Mouse (Mus musculus) adrenal gland, postnatal 25 days (tissue): Measurements from ENCODE around the gene Ugt1a8. TPM values are rescaled to one million over a fixed set of nuclear protein-coding genes. Genes with fewer than 3 reads are reported as not detected.
A peak's percentile ranks its signal among the peaks of the same experiment; 100 is the strongest.

Source experiments
- DNase-seq: peaks from one replicate; pipeline ENCODE4 v3.0.0; 2021; ENCODE audit warnings: mixed read lengths
- total RNA-seq: library from RNA; stranded (reverse); gene quantifications from 2 replicates; pipeline ENCODE4 v1.2.3, GENCODE M21; 2021

The Ugt1a8 gene
- total RNA-seq, 1 experiment from 2014 or later = not detected

DNA sequence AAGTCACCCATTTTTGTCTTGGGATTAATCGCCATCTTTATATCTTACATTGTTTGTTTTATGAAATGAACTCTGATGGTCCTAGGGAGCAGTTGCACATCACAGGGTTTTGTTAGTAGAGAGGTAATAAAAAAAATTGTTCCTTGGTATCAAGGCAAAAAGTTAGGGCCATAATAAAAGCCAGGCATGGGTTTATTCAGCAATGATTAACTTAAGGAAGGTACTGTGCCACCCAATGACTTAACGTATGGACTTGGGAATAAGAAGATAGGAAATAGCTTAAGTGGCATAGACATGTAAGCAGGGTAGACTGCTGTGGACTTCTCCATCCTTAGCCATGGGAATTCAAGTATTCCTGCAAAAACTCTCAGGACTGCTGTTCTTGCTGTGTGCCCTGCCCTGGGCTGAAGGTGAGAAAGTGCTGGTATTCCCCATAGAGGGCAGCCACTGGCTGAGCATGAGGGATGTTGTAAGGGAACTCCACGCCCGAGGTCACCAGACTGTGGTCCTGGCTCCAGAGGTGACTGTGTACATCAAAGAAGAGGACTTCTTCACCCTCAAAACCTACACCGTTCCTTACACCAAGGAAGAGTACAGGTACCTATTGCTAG lies 98.8 kb downstream of the Ugt1a8 start:
- no peak for DNase-seq

DNA sequence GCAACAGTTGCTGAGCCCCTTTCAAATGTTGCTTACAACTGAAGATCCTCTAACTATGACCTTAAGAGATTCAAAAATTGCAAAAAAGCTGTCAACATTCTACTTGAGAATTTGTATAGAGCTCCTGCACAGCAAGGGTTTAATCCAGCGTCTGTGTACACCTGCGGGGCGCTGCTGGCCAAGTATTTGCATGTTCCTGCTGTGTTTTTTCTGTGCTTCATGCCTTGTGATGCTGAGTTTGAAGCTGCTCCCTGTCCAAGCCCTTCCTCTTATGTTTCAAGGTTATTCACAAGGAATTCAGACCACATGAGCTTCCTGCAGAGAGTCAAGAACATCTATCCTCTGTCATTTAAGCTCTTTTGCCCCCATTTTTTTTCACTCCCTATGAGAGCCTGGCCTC lies 104.5 kb downstream of the Ugt1a8 start:
- DNase-seq = no peak

DNA sequence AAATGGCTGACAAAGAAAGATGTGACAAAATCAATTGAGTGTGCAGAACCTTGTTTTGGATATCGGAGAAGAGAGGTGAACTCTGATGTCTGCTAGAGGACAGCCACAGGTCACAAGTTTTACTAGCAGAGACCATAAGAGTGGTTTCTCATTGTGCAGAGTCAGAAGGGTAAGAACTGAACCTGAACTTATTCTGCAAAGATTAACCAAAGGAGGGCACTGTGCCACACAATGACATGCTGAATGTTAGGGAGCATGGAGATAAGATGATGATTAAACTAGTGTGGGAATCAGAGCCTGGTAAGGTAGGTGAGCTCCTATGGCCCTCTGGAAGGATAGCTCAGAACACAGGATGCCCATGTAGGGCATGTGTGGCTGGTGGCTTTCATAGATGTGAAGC lies 108.1 kb downstream of the Ugt1a8 start:
- no peak for DNase-seq

DNA sequence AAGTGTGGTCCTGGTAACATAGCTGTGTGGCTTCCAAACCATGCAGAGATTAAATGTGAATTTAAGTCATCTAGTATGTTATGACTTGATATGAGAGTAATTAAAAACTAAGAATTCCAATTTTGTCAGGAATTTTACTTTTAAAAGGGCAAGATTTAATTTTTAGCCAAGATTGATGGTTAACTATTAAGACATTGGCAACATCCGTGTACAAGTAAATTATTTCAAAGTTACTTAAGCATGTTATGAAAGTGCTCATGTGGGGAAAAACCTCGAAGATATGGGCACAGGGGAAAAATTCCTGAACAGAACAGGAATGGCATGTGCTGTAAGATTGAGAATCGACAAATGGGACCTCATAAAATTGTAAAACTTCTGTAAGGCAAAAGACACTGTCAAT lies 109.8 kb downstream of the Ugt1a8 start:
- no peak for DNase-seq

DNA sequence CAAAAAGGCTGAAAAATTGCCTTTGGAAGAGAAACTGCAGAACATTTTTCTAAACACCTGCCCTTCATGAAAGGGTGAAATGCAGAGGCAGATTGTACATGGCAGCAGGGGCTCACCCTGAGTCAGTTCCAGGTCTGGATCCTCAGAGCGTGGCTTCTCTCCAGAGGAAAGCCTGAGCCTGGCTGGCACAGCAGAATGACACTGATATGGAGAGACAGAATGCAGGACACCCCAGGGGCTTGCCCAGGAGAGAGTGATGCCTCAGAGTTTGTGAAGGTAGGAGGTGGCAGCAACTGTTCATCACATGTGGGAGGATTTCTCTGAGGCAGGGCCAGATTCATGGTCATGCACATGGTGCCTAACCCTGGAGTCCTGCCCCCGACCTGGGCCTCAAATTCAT lies 112.4 kb downstream of the Ugt1a8 start:
- DNase-seq = no peak

DNA sequence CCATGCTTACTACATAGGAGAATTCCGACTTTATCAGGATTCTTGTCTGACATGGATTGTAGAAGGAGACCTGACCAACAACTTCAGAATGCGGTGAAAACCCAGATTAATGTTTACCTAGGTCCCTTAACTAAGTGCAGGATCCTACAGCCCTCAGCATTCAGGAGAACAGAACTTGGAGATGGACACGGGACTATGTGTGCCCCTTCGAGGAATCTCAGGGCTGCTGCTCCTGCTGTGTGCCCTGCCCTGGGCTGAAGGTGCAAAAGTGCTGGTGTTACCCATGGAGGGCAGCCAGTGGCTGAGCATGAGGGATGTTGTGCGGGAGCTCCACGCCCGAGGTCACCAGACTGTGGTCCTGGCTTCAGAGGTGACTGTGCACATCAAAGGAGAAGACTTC lies 112.8 kb downstream of the Ugt1a8 start, which contains the start of gene Ugt1a2:
Gene Ugt1a2 (plus strand): TSS at position 146 of the 400 bp plus-strand sequence.
- no peak for DNase-seq

DNA sequence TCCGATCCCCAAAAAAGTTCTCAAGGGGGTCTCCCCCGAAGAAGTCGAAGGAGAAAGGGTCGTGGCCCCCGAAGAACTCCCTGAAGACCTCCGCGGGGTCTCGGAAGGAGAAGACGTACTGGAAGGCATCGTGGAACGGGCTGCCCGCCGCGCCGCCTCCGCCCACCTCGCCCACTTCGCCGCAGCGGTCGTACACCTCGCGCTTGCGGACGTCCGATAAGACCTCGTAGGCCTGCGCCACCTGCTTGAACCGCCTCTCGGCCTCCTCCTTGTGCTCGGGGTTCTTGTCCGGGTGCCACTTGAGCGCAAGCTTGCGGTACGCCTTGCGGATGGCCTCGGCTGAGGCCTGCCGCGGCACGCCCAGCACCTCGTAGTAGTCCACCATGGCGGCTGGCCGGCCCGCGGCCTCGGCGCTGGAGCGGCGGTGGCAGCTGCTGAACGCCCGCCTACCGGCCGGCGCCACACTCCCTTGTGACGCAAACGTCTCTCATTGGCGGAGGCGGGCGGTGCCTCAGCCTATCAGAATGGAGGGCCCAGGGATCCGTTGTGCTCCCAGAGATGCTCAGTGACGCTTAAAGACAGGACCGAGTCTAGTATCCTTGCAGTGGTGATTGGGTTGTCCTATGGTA lies 117.8 kb downstream of the Ugt1a8 start, which contains the start of gene Dnajb3:
Gene Dnajb3 (minus strand): TSS at position 489 of the 629 bp plus-strand sequence.
- peak; percentile 81 for DNase-seq

DNA sequence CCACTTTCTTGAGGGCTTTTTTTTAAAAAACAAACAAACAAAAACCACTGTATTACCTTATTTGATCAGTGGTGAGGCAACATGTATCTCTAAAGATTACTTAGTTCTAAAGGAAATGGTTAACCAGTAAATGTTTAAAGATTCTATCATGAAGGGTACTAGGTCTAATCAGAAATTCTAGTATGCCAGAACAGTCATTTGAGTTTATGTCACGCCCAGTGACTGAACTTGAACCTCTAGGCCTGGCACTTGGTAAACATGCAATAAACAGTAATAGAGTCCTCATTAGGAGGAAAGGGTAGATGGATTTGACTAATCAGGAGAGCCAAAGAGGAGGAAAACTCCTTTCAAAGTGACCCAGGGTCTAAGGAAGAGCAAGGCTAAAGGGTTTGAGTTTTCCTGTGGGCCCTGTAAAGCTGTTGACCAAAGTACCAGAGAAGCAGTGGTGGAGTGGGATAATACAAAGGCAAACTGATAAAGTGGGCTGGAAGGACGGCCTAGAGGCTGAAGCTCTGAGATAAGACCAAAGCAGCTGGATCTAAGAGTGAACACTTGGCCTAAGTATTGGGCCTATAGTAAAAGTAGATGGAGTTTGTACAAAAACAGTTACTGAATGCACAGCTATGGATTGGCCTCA lies 119.3 kb downstream of the Ugt1a8 start:
- no peak for DNase-seq

DNA sequence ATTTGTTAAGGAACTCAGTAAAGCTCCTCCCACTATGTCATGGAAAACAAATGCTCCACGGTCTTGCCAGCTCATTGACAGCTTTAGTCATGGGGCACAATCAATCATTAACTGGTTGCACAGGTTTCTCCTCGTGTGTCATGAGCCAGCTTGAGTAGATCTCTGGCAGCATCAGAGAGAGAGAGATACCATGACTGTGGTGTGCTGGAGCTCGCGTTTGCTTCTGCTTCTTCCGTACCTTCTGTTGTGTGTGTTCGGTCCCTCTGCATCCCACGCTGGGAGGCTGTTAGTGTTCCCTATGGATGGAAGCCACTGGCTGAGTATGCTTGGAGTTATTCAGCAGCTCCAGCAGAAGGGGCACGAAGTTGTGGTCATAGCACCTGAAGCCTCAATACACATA lies 124.2 kb downstream of the Ugt1a8 start, which contains the start of gene Ugt1a1:
Gene Ugt1a1 (plus strand): TSS at position 148 of the 400 bp plus-strand sequence.
- DNase-seq = no peak

DNA sequence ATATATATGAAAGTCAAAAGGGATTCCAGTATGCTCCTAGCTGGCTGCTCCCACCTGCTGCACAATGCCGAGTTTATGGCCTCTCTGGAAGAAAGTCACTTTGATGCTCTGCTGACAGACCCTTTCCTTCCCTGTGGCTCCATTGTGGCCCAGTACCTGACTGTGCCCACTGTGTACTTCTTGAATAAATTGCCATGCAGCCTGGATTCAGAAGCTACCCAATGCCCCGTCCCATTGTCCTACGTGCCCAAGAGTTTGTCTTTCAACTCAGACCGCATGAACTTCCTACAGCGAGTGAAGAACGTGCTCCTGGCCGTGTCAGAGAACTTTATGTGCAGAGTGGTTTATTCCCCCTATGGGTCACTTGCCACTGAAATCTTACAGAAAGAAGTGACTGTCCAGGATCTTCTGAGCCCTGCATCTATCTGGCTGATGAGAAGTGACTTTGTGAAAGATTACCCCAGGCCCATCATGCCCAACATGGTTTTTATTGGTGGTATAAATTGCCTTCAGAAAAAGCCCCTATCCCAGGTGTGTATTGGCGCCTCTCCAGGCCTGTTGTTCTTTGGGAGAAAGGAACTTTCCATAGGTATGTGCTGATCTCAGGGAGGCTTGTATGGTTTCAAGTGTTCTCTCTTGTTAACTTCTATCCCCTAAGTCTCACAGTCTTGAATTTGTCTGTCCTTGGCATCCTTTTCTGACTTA lies 124.9 kb downstream of the Ugt1a8 start:
- no peak for DNase-seq

DNA sequence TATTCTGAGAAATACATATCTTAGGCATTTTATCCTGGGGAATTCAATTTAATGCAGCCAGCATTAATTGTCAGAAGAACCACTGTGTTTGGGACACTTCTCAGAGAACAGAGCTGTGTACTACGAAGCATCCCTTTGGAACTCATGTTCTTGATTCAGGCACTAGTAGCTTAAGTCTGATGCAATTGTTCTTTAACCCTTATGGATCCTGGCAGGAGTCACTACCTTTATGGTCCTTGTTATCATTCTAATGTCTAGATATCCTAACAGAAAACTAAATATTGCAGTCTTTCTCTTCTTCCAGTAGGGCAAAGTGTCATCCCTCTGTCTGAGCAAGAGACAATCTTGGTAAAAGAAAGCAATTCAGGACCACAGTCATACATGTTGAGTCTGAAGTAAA lies 125.4 kb downstream of the Ugt1a8 start:
- DNase-seq = no peak

DNA sequence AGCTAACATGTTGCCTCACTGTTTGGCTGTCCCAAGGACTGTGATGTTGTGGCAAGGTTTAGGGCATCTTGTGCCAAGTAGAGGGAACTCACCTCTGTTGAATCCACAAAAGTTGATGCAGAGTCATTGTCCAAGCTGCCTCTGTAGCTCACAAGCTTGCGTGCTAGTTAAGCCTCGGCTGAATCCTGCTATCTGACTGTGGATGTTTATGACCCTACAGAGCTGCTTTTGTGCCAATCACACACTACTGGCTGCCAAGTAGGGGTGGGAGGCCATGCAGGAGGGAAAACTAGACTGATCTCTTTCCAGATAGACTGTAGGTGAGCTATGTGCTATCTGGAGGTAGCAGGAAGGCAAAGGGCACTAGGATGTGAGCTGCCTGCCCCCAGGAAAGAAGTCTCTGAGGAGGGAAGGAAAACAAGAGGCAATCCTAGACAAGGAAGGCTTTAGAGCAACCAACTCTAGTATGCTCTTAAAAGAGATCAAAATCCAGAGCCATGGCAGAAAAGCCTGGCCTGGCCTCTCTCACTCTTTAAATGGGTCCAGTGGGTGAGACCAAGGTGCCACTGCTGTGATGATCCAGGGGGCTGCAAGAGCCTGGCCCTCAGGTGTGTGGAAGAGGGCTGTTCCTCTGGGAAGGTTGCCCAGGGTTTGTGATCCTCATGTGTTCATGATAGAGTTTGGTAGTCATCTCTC lies 126.3 kb downstream of the Ugt1a8 start:
- no peak for DNase-seq

DNA sequence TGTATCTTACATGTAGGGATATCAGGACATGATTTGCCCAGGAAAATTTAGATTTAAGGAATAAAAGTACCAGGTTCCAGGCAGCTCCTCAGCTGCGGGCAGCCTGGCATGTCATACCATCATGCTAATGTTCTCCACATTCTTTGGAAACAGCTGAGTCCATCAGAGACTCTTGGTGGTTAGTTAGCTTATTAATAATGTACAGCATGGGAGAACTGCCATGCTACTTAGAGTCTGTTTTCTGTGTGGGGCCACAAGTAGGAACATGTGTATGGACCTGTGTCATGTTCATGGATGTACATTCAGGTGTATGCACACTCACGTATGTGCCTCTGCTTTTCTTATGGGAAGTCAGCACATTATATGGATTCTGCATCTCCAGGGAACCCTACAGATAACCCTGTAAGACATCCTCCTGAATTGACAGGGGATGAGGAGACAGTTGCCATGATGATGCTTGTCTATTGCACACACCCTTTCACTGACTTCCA lies 126.9 kb downstream of the Ugt1a8 start:
- DNase-seq = no peak

DNA sequence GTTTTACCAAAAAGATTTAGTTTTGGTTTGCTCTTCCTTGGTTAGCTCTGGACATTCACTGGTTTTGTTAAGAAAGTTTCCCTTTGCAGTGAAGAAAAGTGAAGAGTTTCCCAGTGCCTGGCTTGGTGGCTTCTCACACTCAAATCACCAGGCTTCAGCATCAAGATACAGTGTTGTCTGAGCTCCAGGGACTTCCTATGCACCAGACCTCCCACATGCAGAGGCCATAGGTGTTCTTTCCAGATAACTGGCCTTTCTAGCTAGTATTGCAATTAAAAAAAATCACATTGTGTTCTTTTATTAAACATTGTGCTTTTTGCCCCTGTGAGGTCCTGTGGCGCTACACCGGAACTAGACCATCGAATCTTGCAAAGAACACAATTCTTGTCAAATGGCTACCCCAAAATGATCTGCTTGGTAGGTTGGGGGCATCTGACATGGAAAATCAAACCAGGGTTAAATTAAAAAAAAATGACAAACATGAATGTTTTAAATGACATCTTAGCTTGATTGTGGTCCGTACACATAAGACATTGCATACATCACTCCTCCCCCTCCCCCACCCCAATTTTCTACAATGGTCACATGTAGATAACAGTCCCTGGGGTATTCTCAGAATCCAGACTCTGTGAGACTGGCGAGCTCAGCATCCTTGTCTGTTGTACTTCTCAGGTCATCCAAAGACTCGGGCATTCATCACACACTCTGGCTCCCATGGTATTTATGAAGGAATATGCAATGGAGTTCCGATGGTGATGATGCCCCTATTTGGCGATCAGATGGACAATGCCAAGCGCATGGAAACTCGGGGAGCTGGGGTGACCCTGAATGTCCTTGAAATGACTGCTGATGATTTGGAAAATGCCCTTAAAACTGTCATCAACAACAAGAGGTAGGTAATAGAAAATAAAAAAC lies 128.1 kb downstream of the Ugt1a8 start:
- no peak for DNase-seq

DNA sequence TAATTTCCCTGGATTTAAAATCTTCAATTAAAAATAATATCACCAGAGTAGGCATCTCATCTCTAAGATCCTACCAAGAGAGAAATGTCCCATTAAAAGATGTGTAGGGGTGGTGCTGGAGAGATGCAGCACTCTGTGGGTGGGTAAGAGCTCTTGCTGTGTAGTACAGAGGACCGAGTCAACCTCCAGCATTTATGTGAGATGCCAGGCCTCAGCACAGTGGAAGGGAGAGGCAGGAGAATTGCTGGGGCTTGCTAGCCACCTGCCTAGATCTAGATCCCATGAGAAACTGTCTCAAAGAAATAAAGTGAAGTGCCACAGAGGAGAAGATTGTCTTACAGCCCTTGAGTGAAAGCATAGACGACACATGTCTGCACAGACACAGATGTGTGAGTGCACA lies 128.9 kb downstream of the Ugt1a8 start:
- no peak for DNase-seq

DNA sequence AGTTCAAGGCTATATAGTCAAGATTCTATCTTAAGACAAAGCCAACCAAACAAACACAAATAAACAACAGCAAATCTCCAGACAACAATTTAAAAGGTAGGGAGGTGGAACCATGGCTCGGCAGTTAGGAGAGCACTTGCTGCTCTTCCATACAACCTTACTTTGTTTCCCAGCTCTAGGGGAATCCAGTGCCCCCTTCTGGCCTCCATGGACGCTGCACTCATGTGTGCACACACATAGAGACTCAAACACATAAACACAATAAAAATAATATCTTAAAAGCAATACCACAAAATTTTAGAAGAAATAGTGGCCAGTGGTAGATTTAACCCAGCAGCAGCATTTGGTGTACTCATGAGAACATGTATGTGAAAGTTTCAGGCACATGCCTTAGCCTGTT lies 129.5 kb downstream of the Ugt1a8 start:
- no peak for DNase-seq

DNA sequence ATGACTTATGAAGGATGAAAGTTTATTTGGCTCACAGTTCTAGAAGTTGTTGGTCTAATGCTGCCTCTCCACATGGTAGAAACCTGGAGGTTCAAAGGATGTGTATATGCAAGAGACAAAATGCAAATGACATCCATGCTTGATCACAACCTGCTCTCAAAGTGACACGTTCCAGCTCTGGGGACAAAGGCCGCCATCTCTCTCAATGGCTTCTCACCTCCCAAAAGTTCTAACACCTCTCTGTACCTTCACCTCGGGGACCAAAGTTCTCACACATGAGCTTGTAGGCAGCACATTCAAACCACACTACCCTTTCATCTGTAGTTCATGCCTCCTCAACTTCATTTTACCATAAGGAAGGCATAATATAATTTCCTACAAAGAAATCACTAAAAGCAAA lies 130.0 kb downstream of the Ugt1a8 start:
- no peak for DNase-seq

DNA sequence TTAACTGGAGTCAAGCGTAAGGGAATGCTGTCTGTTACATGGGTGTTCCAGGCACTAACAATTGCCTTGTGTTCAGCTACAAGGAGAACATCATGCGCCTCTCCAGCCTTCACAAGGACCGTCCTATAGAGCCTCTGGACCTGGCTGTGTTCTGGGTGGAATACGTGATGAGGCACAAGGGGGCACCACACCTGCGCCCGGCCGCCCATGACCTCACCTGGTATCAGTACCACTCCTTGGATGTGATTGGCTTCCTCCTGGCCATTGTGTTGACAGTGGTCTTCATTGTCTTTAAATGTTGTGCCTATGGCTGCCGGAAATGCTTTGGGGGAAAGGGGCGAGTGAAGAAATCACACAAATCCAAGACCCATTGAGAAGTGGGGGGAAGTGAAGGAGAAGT lies 130.4 kb downstream of the Ugt1a8 start:
- no peak for DNase-seq

DNA sequence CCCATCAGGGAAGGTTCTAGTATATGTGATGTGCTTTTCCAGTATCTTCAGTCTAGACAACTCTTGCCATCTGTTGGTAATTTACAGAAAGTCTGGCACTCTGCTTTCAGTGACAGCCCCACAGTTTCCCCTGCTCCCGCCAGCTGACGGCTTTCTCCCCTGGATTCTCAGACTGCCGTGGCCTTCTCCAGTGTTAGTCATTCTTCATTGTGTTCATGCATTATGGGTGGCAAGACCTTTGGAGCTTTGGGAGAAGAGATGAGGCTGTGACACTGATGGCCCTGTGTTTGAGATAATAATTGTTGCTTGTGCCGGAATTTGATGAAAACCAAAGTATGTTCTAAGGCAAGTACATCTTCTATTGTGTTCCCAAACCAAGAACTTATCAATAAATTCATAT lies 131.0 kb downstream of the Ugt1a8 start:
- DNase-seq = no peak

DNA sequence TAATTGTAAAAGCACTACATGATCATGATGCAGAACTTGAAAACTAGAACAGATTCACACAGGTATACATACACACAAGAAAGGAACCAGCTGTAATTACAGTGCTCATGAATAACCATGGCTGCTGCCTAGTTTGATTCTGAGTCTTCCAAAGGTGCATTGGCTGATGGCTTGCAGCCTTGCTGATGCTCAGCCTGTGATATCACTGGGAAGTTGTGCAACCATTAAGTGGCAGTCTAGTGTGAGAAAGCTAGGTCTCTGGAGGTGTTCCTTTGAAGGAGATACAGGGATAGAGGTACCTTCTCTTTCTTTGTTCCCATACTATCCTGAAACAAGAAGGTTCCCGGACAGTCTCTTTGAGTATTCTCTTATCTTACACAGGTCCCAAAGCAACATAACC lies 131.4 kb downstream of the Ugt1a8 start:
- no peak for DNase-seq

DNA sequence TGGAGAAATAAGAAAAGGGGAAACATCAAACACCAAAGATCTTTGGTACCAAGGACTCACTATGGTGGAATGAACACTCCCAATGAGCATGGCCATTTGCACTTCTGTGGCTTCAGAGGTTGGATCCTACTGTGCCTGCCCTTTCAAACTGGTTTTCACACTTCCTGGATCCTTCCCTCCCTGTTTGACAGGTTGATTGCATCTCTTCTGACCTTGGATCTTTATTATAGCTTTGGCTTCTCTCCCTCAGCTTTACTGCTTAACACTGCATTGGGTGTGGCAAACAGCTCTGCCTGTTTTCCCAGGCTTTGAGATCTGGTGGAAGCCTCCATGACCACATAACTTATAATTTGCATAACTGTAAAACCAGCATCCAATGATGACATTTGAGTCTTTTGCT lies 132.7 kb downstream of the Ugt1a8 start:
- no peak for DNase-seq
